Mouse (Mus musculus): ENCODE data around the gene Wfdc17. TPM values are rescaled to one million over a fixed set of nuclear protein-coding genes. Genes with fewer than 3 reads are reported as not detected.

The Wfdc17 gene
- 0.59 TPM in 1 of 2 replicates, not detected in the other for polyA plus RNA-seq (2014; fragmentation: Nextera tagmentation; extraction: Ambion mirVana)

GRCm38 (mm10) chr11:83703705-83704104, at the start of gene Wfdc17:
Gene Wfdc17, plus strand, starts transcription at chr11:83703991.
- Histone ChIP-seq H3K27me3 (ENCODE audit: control insufficient read depth, insufficient read depth, low read length) (no peaks in the 10 kb centered on the region), H3K27ac (replicated peaks; ENCODE audit: low read depth, low read length) (no peak within 1 kb of the TSS), H3K9ac (replicated peaks; ENCODE audit: low read length) (no peak within 1 kb of the TSS), H3K36me3 (replicated peaks; ENCODE audit: control insufficient read depth, insufficient read depth, low read depth, low read length) (no peaks in the 10 kb centered on the region), H3K4me2 (ENCODE audit: low read depth, low read length) (no peak within 1 kb of the TSS), H3K9me3 (replicated peaks; ENCODE audit: control insufficient read depth, low read length) (no peaks in the 10 kb centered on the region), H3K4me3 (ENCODE audit: low read depth, low read length) (no peak within 1 kb of the TSS), H3K4me1 (ENCODE audit: control insufficient read depth, insufficient read depth, low read length) (no peaks in the 10 kb centered on the region)
- 69% methylated on average over 1 of the region's 1 CpGs for WGBS
- ATAC-seq (replicated peaks; ENCODE audit: insufficient number of reproducible peaks, low FRiP score, low TSS enrichment, low read depth), result no peak
- DNase-seq (ENCODE audit: low spot score), result no peak

- 85% methylated on average over 8 of the region's 8 CpGs for WGBS
- DNase-seq (ENCODE audit: low spot score), result no peak
- H3K4me3 ChIP-seq (ENCODE audit: low read depth, low read length), result no peak overlapping the region
These were observed 49.2 kb upstream of the Wfdc17 start for GRCm38 (mm10) chr11:83654606-83655005.

DNA sequence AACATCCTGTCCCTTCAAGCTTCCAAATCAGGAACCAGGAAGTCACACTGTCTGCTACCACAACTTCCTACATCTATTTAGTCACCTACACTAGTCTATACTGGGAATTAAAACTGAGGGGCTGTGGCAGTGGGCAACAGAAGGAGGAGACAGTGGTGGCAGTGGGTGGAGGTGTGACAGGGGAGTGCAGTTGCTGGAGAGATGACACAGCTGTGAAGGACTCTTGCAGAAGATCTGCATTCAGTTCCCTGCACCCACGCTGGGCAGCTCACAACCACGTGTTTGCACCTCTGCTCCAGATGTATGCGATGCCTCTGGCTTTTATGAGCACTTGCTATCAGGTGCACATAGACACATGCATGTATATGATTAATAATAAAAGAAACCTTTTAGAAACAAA, 46.3 kb upstream of the Wfdc17 start:
- Histone ChIP-seq H3K4me2 (ENCODE audit: low read depth, low read length) (no peak overlapping the region), H3K9me3 (replicated peaks; ENCODE audit: control insufficient read depth, low read length) (no peaks in the 10 kb centered on the region), H3K4me3 (ENCODE audit: low read depth, low read length) (no peak overlapping the region), H3K27ac (replicated peaks; ENCODE audit: low read depth, low read length) (no peak overlapping the region), H3K4me1 (ENCODE audit: control insufficient read depth, insufficient read depth, low read length) (no peaks in the 10 kb centered on the region), H3K9ac (replicated peaks; ENCODE audit: low read length) (no peak overlapping the region), H3K36me3 (replicated peaks; ENCODE audit: control insufficient read depth, insufficient read depth, low read depth, low read length) (no peaks in the 10 kb centered on the region), H3K27me3 (ENCODE audit: control insufficient read depth, insufficient read depth, low read length) (no peaks in the 10 kb centered on the region)
- 86% methylated on average over 3 of the region's 3 CpGs for WGBS
- DNase-seq (ENCODE audit: low spot score) (no peak), ATAC-seq (replicated peaks; ENCODE audit: insufficient number of reproducible peaks, low FRiP score, low TSS enrichment, low read depth) (no peak)

More at GRCm38 (mm10) chr11:83654606-83655005, 49.2 kb upstream of the Wfdc17 start:
- no peaks in the 10 kb centered on the region for H3K4me1 ChIP-seq (ENCODE audit: control insufficient read depth, insufficient read depth, low read length)
- no peaks in the 10 kb centered on the region for H3K27me3 ChIP-seq (ENCODE audit: control insufficient read depth, insufficient read depth, low read length)
- H3K27ac ChIP-seq (replicated peaks; ENCODE audit: low read depth, low read length), result no peak overlapping the region
- no peaks in the 10 kb centered on the region for H3K36me3 ChIP-seq (replicated peaks; ENCODE audit: control insufficient read depth, insufficient read depth, low read depth, low read length)
- ATAC-seq (replicated peaks; ENCODE audit: insufficient number of reproducible peaks, low FRiP score, low TSS enrichment, low read depth), result no peak
- no peak overlapping the region for H3K9ac ChIP-seq (replicated peaks; ENCODE audit: low read length)
- no peaks in the 10 kb centered on the region for H3K9me3 ChIP-seq (replicated peaks; ENCODE audit: control insufficient read depth, low read length)
- no peak overlapping the region for H3K4me2 ChIP-seq (ENCODE audit: low read depth, low read length)

DNA sequence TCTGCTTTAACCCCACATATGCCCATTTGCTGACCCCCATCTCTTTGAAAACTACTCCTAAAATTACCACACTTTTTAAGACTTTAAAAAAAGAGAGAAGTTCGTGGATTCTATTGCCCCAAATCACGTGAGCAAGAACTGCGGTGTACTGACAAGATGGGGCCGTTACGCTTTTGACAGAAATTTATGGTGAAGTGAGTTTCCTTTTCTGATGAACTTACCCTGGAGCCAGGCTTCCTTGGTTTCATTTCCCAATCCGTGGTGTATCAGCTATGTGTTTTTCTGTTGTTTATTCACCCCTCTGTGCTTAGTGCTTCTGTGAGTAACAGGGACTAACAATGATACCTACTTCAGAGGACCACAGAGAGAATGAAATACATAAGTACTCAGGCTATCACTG, 45.0 kb upstream of the Wfdc17 start:
- Histone ChIP-seq H3K4me3 (ENCODE audit: low read depth, low read length) (no peak overlapping the region), H3K9ac (replicated peaks; ENCODE audit: low read length) (no peak overlapping the region)
- 77% methylated on average over 6 of the region's 6 CpGs for WGBS

DNA sequence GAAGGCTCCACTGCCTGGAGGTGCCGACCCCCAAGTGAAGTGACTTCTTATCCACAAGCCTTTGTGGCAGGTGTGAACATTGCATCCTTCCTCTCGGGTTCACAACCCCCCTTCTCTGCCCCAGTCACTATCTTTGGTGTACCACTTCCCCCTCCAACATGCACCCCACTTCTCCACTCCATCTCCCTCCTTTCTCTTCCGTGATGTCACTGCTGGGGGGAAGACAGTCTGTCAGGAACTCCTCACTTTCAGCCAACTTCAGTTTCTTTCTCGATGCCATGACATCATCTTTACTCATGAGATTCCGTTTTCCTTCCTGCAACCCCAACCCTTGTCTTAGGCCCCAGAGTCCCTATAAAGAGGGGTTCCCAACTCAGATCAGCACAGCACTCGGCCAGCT, 41.6 kb upstream of the Wfdc17 start, which contains the start of gene Ccl4:
Gene Ccl4 (plus strand): TSS at position 381 of the 400 bp plus-strand sequence.
- H3K9ac ChIP-seq (replicated peaks; ENCODE audit: low read length), result no peak within 1 kb of the TSS
- no peak within 1 kb of the TSS for H3K27ac ChIP-seq (replicated peaks; ENCODE audit: low read depth, low read length)
- H3K27me3 ChIP-seq (ENCODE audit: control insufficient read depth, insufficient read depth, low read length), result no peaks in the 10 kb centered on the region
- H3K4me2 ChIP-seq (ENCODE audit: low read depth, low read length), result no peak within 1 kb of the TSS
- no peak within 1 kb of the TSS for H3K4me3 ChIP-seq (ENCODE audit: low read depth, low read length)
- ATAC-seq (replicated peaks; ENCODE audit: insufficient number of reproducible peaks, low FRiP score, low TSS enrichment, low read depth) (no peak), DNase-seq (ENCODE audit: low spot score) (no peak)
- 72% methylated on average over 6 of the region's 6 CpGs for WGBS
- H3K36me3 ChIP-seq (replicated peaks; ENCODE audit: control insufficient read depth, insufficient read depth, low read depth, low read length), result no peaks in the 10 kb centered on the region
- no peaks in the 10 kb centered on the region for H3K4me1 ChIP-seq (ENCODE audit: control insufficient read depth, insufficient read depth, low read length)
- H3K9me3 ChIP-seq (replicated peaks; ENCODE audit: control insufficient read depth, low read length), result no peaks in the 10 kb centered on the region

More for the DNA sequence above, 45.0 kb upstream of the Wfdc17 start:
- no peak overlapping the region for H3K4me2 ChIP-seq (ENCODE audit: low read depth, low read length)
- no peak for DNase-seq (ENCODE audit: low spot score)
- no peaks in the 10 kb centered on the region for H3K27me3 ChIP-seq (ENCODE audit: control insufficient read depth, insufficient read depth, low read length)
- no peak for ATAC-seq (replicated peaks; ENCODE audit: insufficient number of reproducible peaks, low FRiP score, low TSS enrichment, low read depth)
- no peaks in the 10 kb centered on the region for H3K9me3 ChIP-seq (replicated peaks; ENCODE audit: control insufficient read depth, low read length)
- H3K4me1 ChIP-seq (ENCODE audit: control insufficient read depth, insufficient read depth, low read length), result no peaks in the 10 kb centered on the region
- H3K27ac ChIP-seq (replicated peaks; ENCODE audit: low read depth, low read length), result no peak overlapping the region
- H3K36me3 ChIP-seq (replicated peaks; ENCODE audit: control insufficient read depth, insufficient read depth, low read depth, low read length), result no peaks in the 10 kb centered on the region

DNA sequence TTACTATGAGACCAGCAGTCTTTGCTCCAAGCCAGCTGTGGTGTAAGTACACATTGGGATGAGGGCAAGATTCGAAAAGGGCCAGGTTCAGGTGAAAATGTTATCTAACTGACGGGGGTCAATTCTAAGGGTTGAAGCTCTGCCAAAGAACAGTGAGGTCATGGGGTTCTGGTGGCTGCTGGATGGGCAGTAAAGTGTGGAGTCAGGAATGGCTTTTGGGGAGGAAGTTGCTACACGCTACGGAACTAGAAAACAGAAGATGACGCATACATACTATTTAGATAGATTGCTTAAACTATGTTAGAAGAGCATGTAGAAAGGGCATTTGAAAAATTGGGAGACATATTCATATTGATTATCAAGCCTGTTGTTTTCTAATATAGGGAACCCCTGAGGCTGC, 40.3 kb upstream of the Wfdc17 start:
- H3K9me3 ChIP-seq (replicated peaks; ENCODE audit: control insufficient read depth, low read length), result no peaks in the 10 kb centered on the region
- no peak for ATAC-seq (replicated peaks; ENCODE audit: insufficient number of reproducible peaks, low FRiP score, low TSS enrichment, low read depth)
- no peaks in the 10 kb centered on the region for H3K36me3 ChIP-seq (replicated peaks; ENCODE audit: control insufficient read depth, insufficient read depth, low read depth, low read length)
- no peak overlapping the region for H3K27ac ChIP-seq (replicated peaks; ENCODE audit: low read depth, low read length)
- 85% methylated on average over 5 of the region's 5 CpGs for WGBS
- H3K9ac ChIP-seq (replicated peaks; ENCODE audit: low read length), result no peak overlapping the region
- no peaks in the 10 kb centered on the region for H3K4me1 ChIP-seq (ENCODE audit: control insufficient read depth, insufficient read depth, low read length)
- no peak overlapping the region for H3K4me2 ChIP-seq (ENCODE audit: low read depth, low read length)
- H3K27me3 ChIP-seq (ENCODE audit: control insufficient read depth, insufficient read depth, low read length), result no peaks in the 10 kb centered on the region
- no peak for DNase-seq (ENCODE audit: low spot score)
- no peak overlapping the region for H3K4me3 ChIP-seq (ENCODE audit: low read depth, low read length)

DNA sequence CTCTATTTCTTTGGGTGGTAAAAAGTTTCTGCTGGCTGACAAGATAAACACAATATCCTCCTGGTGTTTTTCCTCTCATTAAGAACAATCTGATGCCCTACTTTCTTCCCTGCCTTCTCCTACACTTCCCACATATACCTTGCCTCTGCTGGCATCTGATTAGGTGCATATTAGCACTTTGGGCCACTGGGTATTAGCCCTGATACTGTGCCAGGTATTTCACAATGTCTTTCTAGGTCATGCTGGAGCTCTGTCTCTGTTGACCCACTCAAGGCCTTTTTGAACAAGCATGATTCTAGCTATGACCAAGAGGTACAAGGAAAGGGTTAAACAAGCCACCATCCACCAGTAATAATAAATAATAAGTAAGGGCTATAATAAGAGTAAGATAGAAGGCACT, 32.0 kb upstream of the Wfdc17 start:
- DNase-seq (ENCODE audit: low spot score) (no peak), ATAC-seq (replicated peaks; ENCODE audit: insufficient number of reproducible peaks, low FRiP score, low TSS enrichment, low read depth) (no peak)
- Histone ChIP-seq H3K4me1 (ENCODE audit: control insufficient read depth, insufficient read depth, low read length) (no peaks in the 10 kb centered on the region), H3K4me3 (ENCODE audit: low read depth, low read length) (no peak overlapping the region), H3K9ac (replicated peaks; ENCODE audit: low read length) (no peak overlapping the region), H3K27me3 (ENCODE audit: control insufficient read depth, insufficient read depth, low read length) (no peaks in the 10 kb centered on the region), H3K4me2 (ENCODE audit: low read depth, low read length) (no peak overlapping the region), H3K9me3 (replicated peaks; ENCODE audit: control insufficient read depth, low read length) (no peaks in the 10 kb centered on the region), H3K27ac (replicated peaks; ENCODE audit: low read depth, low read length) (no peak overlapping the region), H3K36me3 (replicated peaks; ENCODE audit: control insufficient read depth, insufficient read depth, low read depth, low read length) (no peaks in the 10 kb centered on the region)

GRCm38 (mm10) chr11:83675665-83676064, 28.1 kb upstream of the Wfdc17 start:
- DNase-seq (ENCODE audit: low spot score) (no peak), ATAC-seq (replicated peaks; ENCODE audit: insufficient number of reproducible peaks, low FRiP score, low TSS enrichment, low read depth) (no peak)
- WGBS, result 100% methylated on average over 1 of the region's 1 CpGs
- no peaks in the 10 kb centered on the region for H3K36me3 ChIP-seq (replicated peaks; ENCODE audit: control insufficient read depth, insufficient read depth, low read depth, low read length)
- H3K9me3 ChIP-seq (replicated peaks; ENCODE audit: control insufficient read depth, low read length), result no peaks in the 10 kb centered on the region
- no peak overlapping the region for H3K27ac ChIP-seq (replicated peaks; ENCODE audit: low read depth, low read length)
- no peak overlapping the region for H3K4me3 ChIP-seq (ENCODE audit: low read depth, low read length)
- no peak overlapping the region for H3K9ac ChIP-seq (replicated peaks; ENCODE audit: low read length)
- no peak overlapping the region for H3K4me2 ChIP-seq (ENCODE audit: low read depth, low read length)
- H3K27me3 ChIP-seq (ENCODE audit: control insufficient read depth, insufficient read depth, low read length), result no peaks in the 10 kb centered on the region
- H3K4me1 ChIP-seq (ENCODE audit: control insufficient read depth, insufficient read depth, low read length), result no peaks in the 10 kb centered on the region
